Mouse (Mus musculus) midbrain, embryonic 10.5 days (tissue): ENCODE results near the gene Ttll7. TPM values are rescaled to one million over a fixed set of nuclear protein-coding genes. Genes with fewer than 3 reads are reported as not detected.
A peak's percentile ranks its signal among the peaks of the same experiment; 100 is the strongest.

ENCODE experiments used
- DNase-seq: peaks from one replicate; pipeline ENCODE4 v3.0.0-alpha.2; 2017; ENCODE audit warnings: low spot score
- H3K27ac ChIP-seq: fragments of 300-500 bp; sonication (generic); replicated peaks from 2 replicates; pipeline ENCODE4 v1.5.1; 2016; ENCODE audit warnings: mild to moderate bottlenecking
- H3K27me3 ChIP-seq: fragments of 300-500 bp; sonication (generic); 2 replicates; pipeline ENCODE4 v1.6.1; 2016; ENCODE audit warnings: low read depth, mild to moderate bottlenecking; ENCODE audit not compliant: poor library complexity, severe bottlenecking
- H3K36me3 ChIP-seq: fragments of 300-500 bp; sonication (generic); 2 replicates; pipeline ENCODE4 v1.6.1; 2016; ENCODE audit warnings: mild to moderate bottlenecking, moderate library complexity
- H3K4me1 ChIP-seq: fragments of 300-500 bp; sonication (generic); 2 replicates; pipeline ENCODE4 v1.6.1; 2016
- H3K4me3 ChIP-seq: fragments of 300-500 bp; sonication (generic); 2 replicates; pipeline ENCODE4 v1.5.1; 2016; ENCODE audit warnings: mild to moderate bottlenecking, moderate library complexity
- H3K9me3 ChIP-seq: fragments of 300-500 bp; sonication (generic); replicated peaks from 2 replicates; pipeline ENCODE4 v1.6.1; 2016; ENCODE audit warnings: mild to moderate bottlenecking
- WGBS: fragments of 180-500 bp; shearing (Covaris S2); methylation state at CpG from one replicate; pipeline ENCODE4 v1.1.7; 2016; 5-methylcytosine and 5-hydroxymethylcytosine counted together
- polyA plus RNA-seq: library from polyadenylated mRNA; unstranded; fragments of >200 nt; fragmentation: Nextera tagmentation; extraction: Ambion mirVana; gene quantifications from 2 replicates; pipeline ENCODE4 v1.2.1, GENCODE M21; 2016

The Ttll7 gene
- polyA plus RNA-seq, 1 experiment from 2014 or later: 3.2 TPM

DNA sequence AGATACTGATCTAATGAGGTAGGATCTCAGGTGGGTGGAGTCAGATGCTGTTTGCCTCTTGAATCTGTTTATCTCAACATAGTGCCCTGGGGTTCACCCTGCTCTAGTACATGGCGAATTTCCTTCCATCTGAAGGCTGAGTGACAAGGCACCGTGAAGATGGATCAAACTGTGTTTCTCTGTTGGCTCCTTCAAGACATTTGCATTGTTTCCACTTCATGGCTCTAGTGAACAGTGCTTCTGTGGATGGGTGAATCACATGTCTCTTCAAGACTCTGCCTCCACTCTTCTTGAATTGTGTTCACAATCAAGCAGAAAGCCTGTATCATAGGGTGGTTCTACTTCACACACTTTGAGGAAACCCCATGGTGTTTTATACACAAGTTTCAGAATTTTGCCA is 8.1 kb downstream of the Ttll7 start:
- Histone ChIP-seq H3K36me3 (no peaks in the 10 kb centered on the region), H3K27ac (no peak overlapping the region), H3K27me3 (no peaks in the 10 kb centered on the region), H3K4me1 (no peaks in the 10 kb centered on the region), H3K9me3 (no peaks in the 10 kb centered on the region), H3K4me3 (no peak overlapping the region)
- DNase-seq: no peak
- WGBS: 88% methylated on average over 2 of the region's 2 CpGs

- H3K27me3 ChIP-seq: no peaks in the 10 kb centered on the region
- no peak overlapping the region for H3K4me3 ChIP-seq
- WGBS: 38% methylated on average over 4 of the region's 4 CpGs
- H3K36me3 ChIP-seq: no peaks in the 10 kb centered on the region
- DNase-seq: no peak
- H3K9me3 ChIP-seq: no peaks in the 10 kb centered on the region
- no peaks in the 10 kb centered on the region for H3K4me1 ChIP-seq
- H3K27ac ChIP-seq: no peak overlapping the region
These were observed 14.4 kb downstream of the Ttll7 start for GRCm38 (mm10) chr3:146866563-146866962.

DNA sequence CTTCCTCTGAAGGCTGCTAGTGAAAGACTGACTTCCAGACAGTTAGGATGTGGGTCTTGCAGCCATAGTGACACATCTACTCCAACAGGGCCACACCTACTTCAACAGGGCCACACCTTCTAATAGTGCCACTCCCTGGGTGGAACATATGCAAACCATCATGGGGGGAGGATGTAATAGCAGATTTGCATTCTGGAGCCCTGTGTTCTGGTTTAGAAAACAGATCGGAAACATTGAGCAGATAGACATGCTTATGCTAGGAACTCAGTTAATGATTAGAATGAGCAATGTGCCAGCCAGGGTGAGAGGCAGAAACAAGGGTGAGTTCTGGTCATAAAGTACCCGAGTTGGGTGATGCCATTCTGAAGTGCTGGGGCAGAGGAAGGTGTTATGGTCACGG is 19.8 kb downstream of the Ttll7 start:
- no peak overlapping the region for H3K27ac ChIP-seq
- H3K9me3 ChIP-seq: no peaks in the 10 kb centered on the region
- H3K27me3 ChIP-seq: no peaks in the 10 kb centered on the region
- no peaks in the 10 kb centered on the region for H3K36me3 ChIP-seq
- no peak for DNase-seq
- no peaks in the 10 kb centered on the region for H3K4me1 ChIP-seq
- WGBS: 86% methylated on average over 3 of the region's 3 CpGs
- no peak overlapping the region for H3K4me3 ChIP-seq

GRCm38 (mm10) chr3:146875929-146876328 is 23.8 kb downstream of the Ttll7 start:
- H3K36me3 ChIP-seq: no peaks in the 10 kb centered on the region
- DNase-seq: no peak
- 80% methylated on average over 2 of the region's 2 CpGs for WGBS
- no peaks in the 10 kb centered on the region for H3K4me1 ChIP-seq
- no peaks in the 10 kb centered on the region for H3K27me3 ChIP-seq
- no peak overlapping the region for H3K4me3 ChIP-seq
- H3K27ac ChIP-seq: no peak overlapping the region
- H3K9me3 ChIP-seq: peaks cover 12% of the 10 kb centered on the region

DNA sequence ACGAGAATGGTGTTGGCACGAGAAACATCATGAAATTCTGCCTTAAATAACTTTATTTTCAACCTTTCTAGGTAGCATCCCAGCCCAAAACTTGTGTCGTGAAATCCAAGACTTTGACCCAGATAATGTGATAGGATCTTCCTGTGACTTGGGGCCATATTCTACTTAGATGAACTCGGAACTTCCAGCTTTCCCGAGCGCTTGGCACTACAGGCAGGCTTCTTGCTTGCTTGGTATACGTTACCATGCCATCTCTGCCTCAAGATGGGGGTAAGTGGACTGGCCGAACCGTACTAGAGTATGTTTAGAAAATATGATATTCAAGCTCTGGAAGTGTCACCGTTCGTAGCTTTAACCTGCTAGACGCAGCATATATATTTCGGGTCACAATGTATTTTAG is 41.8 kb downstream of the Ttll7 start:
- Histone ChIP-seq H3K27me3 (no peaks in the 10 kb centered on the region), H3K27ac (no peak overlapping the region), H3K9me3 (no peaks in the 10 kb centered on the region), H3K4me3 (no peak overlapping the region), H3K36me3 (no peaks in the 10 kb centered on the region), H3K4me1 (no peaks in the 10 kb centered on the region)
- no peak for DNase-seq
- WGBS: 91% methylated on average over 13 of the region's 13 CpGs

GRCm38 (mm10) chr3:146896581-146896980 is 44.4 kb downstream of the Ttll7 start:
- Histone ChIP-seq H3K4me3 (no peak overlapping the region), H3K4me1 (peaks cover under 1% of the 10 kb centered on the region; the same call in 1 of the 2 replicates), H3K27me3 (no peaks in the 10 kb centered on the region), H3K9me3 (no peaks in the 10 kb centered on the region), H3K27ac (no peak overlapping the region), H3K36me3 (no peaks in the 10 kb centered on the region)
- DNase-seq: no peak
- WGBS: 86% methylated on average over 8 of the region's 8 CpGs

DNA sequence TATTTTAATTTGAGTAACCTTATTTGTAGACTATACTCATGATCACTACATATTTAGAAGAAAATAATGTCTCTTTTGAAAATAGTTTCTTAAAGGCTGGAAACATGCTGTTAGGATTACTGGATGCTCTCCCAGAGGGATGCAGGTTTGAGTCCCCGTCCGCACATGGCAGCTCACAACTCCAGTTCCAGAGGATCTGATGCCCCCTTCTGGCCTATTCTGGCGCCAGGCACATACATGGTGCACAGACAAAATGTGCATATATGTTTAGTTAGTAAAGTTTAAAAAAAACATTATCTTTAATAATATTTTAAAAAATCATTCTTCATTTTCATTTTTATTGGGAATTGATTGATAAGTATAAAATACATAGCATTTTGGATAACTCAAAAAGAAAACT is 47.9 kb downstream of the Ttll7 start:
- no peak for DNase-seq

DNA sequence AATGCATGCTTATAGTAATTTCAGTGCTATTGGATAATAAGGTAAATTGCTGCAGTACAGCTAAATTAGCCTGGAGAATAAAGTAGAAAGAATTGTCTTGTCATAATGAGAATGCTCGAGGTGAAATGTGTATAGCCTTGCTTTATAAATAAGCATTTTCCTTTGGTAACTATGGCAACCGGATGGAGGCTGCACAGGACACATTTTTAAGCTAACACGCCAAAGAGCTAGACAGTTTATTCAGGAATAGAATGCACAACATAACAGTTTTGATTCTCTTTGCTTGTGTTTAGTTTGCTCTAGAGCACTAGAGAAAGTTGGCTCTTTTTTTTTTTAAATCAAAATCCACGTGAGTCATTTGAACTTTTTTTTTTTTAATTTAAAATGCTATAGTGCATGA is 49.6 kb downstream of the Ttll7 start:
- H3K9me3 ChIP-seq: no peaks in the 10 kb centered on the region
- H3K36me3 ChIP-seq: no peaks in the 10 kb centered on the region
- no peak overlapping the region for H3K4me3 ChIP-seq
- H3K4me1 ChIP-seq: peaks cover 3% of the 10 kb centered on the region; the same call in 1 of the 2 replicates
- no peaks in the 10 kb centered on the region for H3K27me3 ChIP-seq
- no peak for DNase-seq
- WGBS: 70% methylated on average over 4 of the region's 4 CpGs
- no peak overlapping the region for H3K27ac ChIP-seq

More for the DNA sequence above, 47.9 kb downstream of the Ttll7 start:
- Histone ChIP-seq H3K36me3 (no peaks in the 10 kb centered on the region), H3K4me1 (peaks cover 3% of the 10 kb centered on the region; the same call in 1 of the 2 replicates), H3K9me3 (no peaks in the 10 kb centered on the region), H3K27me3 (no peaks in the 10 kb centered on the region), H3K27ac (no peak overlapping the region), H3K4me3 (no peak overlapping the region)
- 83% methylated on average over 3 of the region's 3 CpGs for WGBS

DNA sequence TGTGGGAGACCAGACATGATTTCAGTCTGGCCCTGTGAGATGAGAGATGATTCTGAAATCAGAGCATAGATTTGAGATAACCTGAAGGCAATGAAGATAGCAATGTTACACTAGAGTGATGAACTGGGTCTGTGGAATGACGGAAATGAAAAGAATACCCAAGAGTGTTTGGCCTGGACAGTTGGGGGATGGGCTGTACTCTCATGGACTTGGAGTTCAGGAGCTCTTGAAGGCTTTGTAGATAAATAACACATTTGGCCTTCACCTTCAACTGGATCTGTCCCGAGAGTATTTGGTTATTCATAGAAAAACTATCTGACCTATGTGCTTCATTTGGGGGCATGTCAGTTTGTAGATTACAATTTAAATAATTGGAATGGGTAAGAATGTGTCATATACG is 53.4 kb downstream of the Ttll7 start:
- DNase-seq: no peak
- H3K36me3 ChIP-seq: no peaks in the 10 kb centered on the region
- no peak overlapping the region for H3K27ac ChIP-seq
- H3K27me3 ChIP-seq: no peaks in the 10 kb centered on the region
- no peaks in the 10 kb centered on the region for H3K9me3 ChIP-seq
- H3K4me3 ChIP-seq: no peak overlapping the region
- H3K4me1 ChIP-seq: peaks cover 3% of the 10 kb centered on the region; the same call in 1 of the 2 replicates
- 88% methylated on average over 3 of the region's 3 CpGs for WGBS

DNA sequence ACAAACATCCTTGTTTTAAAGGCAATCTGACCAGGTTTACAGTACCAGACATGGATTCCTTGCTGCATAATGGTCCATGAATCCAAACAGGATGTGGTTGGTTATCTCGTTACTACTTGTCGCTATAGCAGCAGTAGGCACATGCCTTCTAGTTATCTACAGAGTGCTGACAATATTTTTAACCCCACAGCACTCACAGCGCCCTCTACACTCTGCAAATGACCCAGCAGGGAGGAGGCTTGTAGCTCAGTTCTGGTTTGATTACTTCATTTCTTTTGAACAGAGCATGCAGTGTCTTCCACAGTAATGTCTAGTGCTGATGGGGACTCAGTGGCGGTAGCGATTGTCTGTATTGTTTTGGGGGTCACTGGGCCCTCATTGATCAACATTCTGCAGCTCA is 56.8 kb downstream of the Ttll7 start:
- WGBS: 81% methylated on average over 5 of the region's 5 CpGs
- Histone ChIP-seq H3K4me3 (no peak overlapping the region), H3K36me3 (no peaks in the 10 kb centered on the region), H3K27me3 (no peaks in the 10 kb centered on the region), H3K27ac (no peak overlapping the region), H3K9me3 (no peaks in the 10 kb centered on the region), H3K4me1 (no peaks in the 10 kb centered on the region)
- no peak for DNase-seq

- Histone ChIP-seq H3K9me3 (no peaks in the 10 kb centered on the region), H3K36me3 (no peaks in the 10 kb centered on the region), H3K27me3 (no peaks in the 10 kb centered on the region), H3K27ac (no peak overlapping the region), H3K4me1 (no peaks in the 10 kb centered on the region), H3K4me3 (no peak overlapping the region)
- no peak for DNase-seq
- 93% methylated on average over 10 of the region's 12 CpGs for WGBS
These were observed 60.9 kb downstream of the Ttll7 start for GRCm38 (mm10) chr3:146913107-146913506.

DNA sequence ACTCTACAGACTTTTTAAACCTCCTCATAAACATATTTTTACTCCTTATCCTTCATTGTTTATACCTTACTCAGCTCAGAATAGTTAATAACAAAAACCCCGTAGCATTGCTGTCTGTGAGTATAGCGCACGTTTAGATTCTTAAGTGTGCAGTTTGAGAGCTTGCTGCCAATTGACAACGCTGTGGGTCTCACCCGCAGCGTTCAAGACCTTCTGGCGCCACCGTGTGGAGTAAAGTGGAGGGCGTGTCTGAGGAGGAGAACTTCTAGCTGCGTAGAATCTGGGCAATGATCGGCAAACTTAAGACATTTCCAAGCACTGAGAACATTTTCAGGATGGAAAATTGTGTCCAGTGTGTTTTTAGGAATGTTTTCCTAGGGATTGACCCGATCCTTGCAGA is 62.6 kb downstream of the Ttll7 start:
- DNase-seq: peak; percentile 76
- H3K36me3 ChIP-seq: no peaks in the 10 kb centered on the region
- 19% methylated on average over 12 of the region's 12 CpGs for WGBS
- H3K9me3 ChIP-seq: no peaks in the 10 kb centered on the region
- H3K4me1 ChIP-seq: no peaks in the 10 kb centered on the region
- no peak overlapping the region for H3K4me3 ChIP-seq
- H3K27ac ChIP-seq: no peak overlapping the region
- H3K27me3 ChIP-seq: no peaks in the 10 kb centered on the region

GRCm38 (mm10) chr3:146917891-146918290 is 65.7 kb downstream of the Ttll7 start:
- Histone ChIP-seq H3K9me3 (no peaks in the 10 kb centered on the region), H3K36me3 (no peaks in the 10 kb centered on the region), H3K4me1 (no peaks in the 10 kb centered on the region), H3K4me3 (no peak overlapping the region), H3K27ac (no peak overlapping the region), H3K27me3 (no peaks in the 10 kb centered on the region)
- 82% methylated on average over 8 of the region's 8 CpGs for WGBS
- DNase-seq: no peak

- 89% methylated on average over 11 of the region's 11 CpGs for WGBS
- Histone ChIP-seq H3K4me1 (no peaks in the 10 kb centered on the region), H3K4me3 (no peak overlapping the region), H3K27me3 (no peaks in the 10 kb centered on the region), H3K9me3 (no peaks in the 10 kb centered on the region), H3K27ac (no peak overlapping the region), H3K36me3 (no peaks in the 10 kb centered on the region)
- DNase-seq: no peak
These were observed 66.2 kb downstream of the Ttll7 start for GRCm38 (mm10) chr3:146918323-146918722.
